ENCODE assay signal across 8 mouse cellular contexts in the genomic region with DNA sequence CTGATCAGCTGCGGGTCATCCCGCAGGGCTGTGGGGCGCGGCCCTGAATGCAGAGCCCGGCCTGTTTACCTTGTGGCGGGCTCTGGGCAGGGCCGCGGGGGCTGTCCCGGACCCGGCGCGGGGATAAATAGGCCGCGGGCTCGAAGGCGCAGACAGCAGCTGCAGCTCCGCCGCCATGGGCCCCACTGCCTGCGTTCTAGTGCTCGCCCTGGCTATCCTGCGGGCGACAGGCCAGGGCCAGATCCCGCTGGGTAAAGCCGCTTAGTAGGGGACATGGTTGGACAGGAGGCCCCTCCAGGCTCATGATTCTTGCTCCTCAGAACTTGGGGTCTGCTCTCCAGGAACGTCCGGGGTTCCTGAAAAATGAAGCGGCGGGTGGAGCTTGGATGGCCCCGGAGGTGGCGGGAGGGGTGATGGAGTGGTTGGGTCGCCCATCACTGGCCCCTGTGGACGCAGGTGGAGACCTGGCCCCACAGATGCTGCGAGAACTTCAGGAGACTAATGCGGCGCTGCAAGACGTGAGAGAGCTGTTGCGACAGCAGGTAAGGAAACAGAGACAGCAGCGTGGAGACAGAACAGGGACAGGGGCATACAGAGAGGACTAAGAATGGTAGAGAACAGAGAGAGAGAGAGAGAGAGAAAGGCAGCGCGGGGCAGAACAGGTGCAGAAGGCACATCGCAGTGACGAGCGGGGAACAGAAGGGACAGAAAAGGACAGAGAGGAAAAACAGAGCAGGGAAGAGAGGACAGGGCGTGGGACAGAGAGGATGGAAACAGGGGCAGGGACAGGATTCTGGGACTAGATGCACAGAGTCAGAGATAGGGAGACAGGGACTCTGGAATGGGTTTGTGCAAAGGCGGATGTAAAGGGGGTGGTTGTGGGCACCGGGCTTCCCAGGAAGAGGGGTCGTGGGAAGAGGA. TPM values are rescaled to one million over a fixed set of nuclear protein-coding genes. Genes with fewer than 3 reads are reported as not detected.
DNase-seq lines count a peak whose midpoint lies in the region; ATAC-seq and TF ChIP-seq lines count a peak whose summit lies in the region.

A gene (plus strand): TSS at position 162 of the 921 bp plus-strand sequence.

- no peaks in the 10 kb centered on the region; the same call in 1 of the 2 replicates for H3K36me3 ChIP-seq in testis, adult 2 months (ENCODE audit: control insufficient read depth, insufficient read depth, low read length)
- H3K36me3 ChIP-seq in limb, embryonic 15.5 days: no peaks in the 10 kb centered on the region

- ATAC-seq in limb, embryonic 15.5 days (ENCODE audit: insufficient number of reproducible peaks, low FRiP score, low TSS enrichment, low read depth): no peak

- WGBS in limb, embryonic 15.5 days: 3% methylated on average over 47 of the region's 47 CpGs

- peak within 1 kb of the TSS; percentile 23; the same call in 1 of the 2 replicates for H3K27ac ChIP-seq in testis, adult 2 months (ENCODE audit: control insufficient read depth, insufficient read depth, low read depth, low read length)
- H3K27ac ChIP-seq in limb, embryonic 15.5 days: peak within 1 kb of the TSS; percentile 83

- TF ChIP-seq POLR2A in testis, adult 2 months (IDR thresholded peaks at IDR 0.05; ENCODE audit: control insufficient read depth, low read depth, low read length): no peak

- DNase-seq in embryo, embryonic 11 days: peak; percentile 16
- no peak for DNase-seq in embryo, embryonic 9.5 days (ENCODE audit: extremely low spot score)
- DNase-seq in testis, postnatal 14 days (ENCODE audit: low spot score): no peak
- DNase-seq in urinary bladder, postnatal 10 days (ENCODE audit: low spot score): no peak
- DNase-seq in layer of hippocampus, postnatal 36 days: no peak
- DNase-seq in kidney, adult 9 months: no peak

- H3K4me2 ChIP-seq in limb, embryonic 15.5 days: peak within 1 kb of the TSS; percentile 70

- no peaks in the 10 kb centered on the region for H3K9me3 ChIP-seq in limb, embryonic 15.5 days

- H3K27me3 ChIP-seq in testis, adult 2 months (ENCODE audit: control insufficient read depth, insufficient read depth, low read length): no peaks in the 10 kb centered on the region
- H3K27me3 ChIP-seq in limb, embryonic 15.5 days: peaks cover 71% of the 10 kb centered on the region

- H3K9ac ChIP-seq in limb, embryonic 15.5 days: peak within 1 kb of the TSS; percentile 26; the same call in 1 of the 2 replicates

- H3K4me1 ChIP-seq in testis, adult 2 months (ENCODE audit: control insufficient read depth, insufficient read depth, low read length): peaks cover 44% of the 10 kb centered on the region
- H3K4me1 ChIP-seq in limb, embryonic 15.5 days: peaks cover 65% of the 10 kb centered on the region

- H3K4me3 ChIP-seq in testis, adult 2 months (ENCODE audit: control insufficient read depth, low read depth, low read length): peak within 1 kb of the TSS; percentile 89
- H3K4me3 ChIP-seq in limb, embryonic 15.5 days: peak within 1 kb of the TSS; percentile 47

- TF ChIP-seq CTCF in testis, adult 2 months (IDR thresholded peaks at IDR 0.05; ENCODE audit: control insufficient read depth, insufficient read depth, insufficient replicate concordance, low read depth, low read length): no peak

RNA-seq across cellular contexts. Expression of the gene that starts here (rescaled TPM):
- polyA plus RNA-seq in testis, adult 2 months (2012; rRNA removed): 409 and 456 TPM in 2 replicates
- polyA plus RNA-seq in limb, embryonic 15.5 days (2015; fragmentation: Nextera tagmentation; extraction: Ambion mirVana): 101 and 104 TPM in 2 replicates
- under 1 TPM; 0.32 to 0.91 TPM for total RNA-seq in layer of hippocampus, postnatal 36 days (2021)
